In genomic region chr2:34773673-34774072, GRCm38 (mm10) we compare ENCODE assay signal across 8 mouse cellular contexts. TPM values are rescaled to one million over a fixed set of nuclear protein-coding genes. Genes with fewer than 3 reads are reported as not detected.
A peak's percentile ranks its signal among the peaks of the same experiment; 100 is the strongest.
DNase-seq lines count a peak whose midpoint lies in the region; ATAC-seq and TF ChIP-seq lines count a peak whose summit lies in the region.

No protein-coding gene starts in this region.

- H3K4me3 ChIP-seq in heart, embryonic 16.5 days (ENCODE audit: low read length) = peak overlapping the region; percentile 59
- 0 out of 2 replicates have a peak overlapping the region, but pooled peaks have one; percentile 0 for H3K4me3 ChIP-seq in brown adipose tissue, adult 24 weeks (ENCODE audit: insufficient read depth, low read depth, low read length)
- peak overlapping the region; percentile 95; the same call in 1 of the 2 replicates for H3K4me3 ChIP-seq in hindbrain, postnatal 0 days (ENCODE audit: low read length)
- peak overlapping the region; percentile 98; the same call in 1 of the 2 replicates for H3K4me3 ChIP-seq in midbrain, embryonic 16.5 days (ENCODE audit: low read depth, low read length)

- H3K36me3 ChIP-seq in heart, embryonic 16.5 days (ENCODE audit: control insufficient read depth, insufficient read depth) = peaks cover 55% of the 10 kb centered on the region
- H3K36me3 ChIP-seq in hindbrain, postnatal 0 days (ENCODE audit: insufficient read depth, low read length) = peaks cover 36% of the 10 kb centered on the region
- peaks cover 32% of the 10 kb centered on the region for H3K36me3 ChIP-seq in midbrain, embryonic 16.5 days (ENCODE audit: control insufficient read depth, insufficient read depth, low read length)

- 68% methylated on average over 4 of the region's 4 CpGs for WGBS in heart, embryonic 16.5 days
- WGBS in hindbrain, postnatal 0 days = 86% methylated on average over 4 of the region's 4 CpGs
- 92% methylated on average over 4 of the region's 4 CpGs for WGBS in midbrain, embryonic 16.5 days

- peak overlapping the region; percentile 87 for H3K4me2 ChIP-seq in heart, embryonic 16.5 days (ENCODE audit: low read depth, low read length)
- peak overlapping the region; percentile 73 for H3K4me2 ChIP-seq in hindbrain, postnatal 0 days (ENCODE audit: low read depth, low read length)
- peak overlapping the region; percentile 77 for H3K4me2 ChIP-seq in midbrain, embryonic 16.5 days (ENCODE audit: low read length)

- no peak overlapping the region for H3K27ac ChIP-seq in heart, embryonic 16.5 days (ENCODE audit: low read length)
- no peak overlapping the region for H3K27ac ChIP-seq in brown adipose tissue, adult 24 weeks (replicated peaks; ENCODE audit: low read depth, low read length)
- no peak overlapping the region for H3K27ac ChIP-seq in hindbrain, postnatal 0 days
- no peak overlapping the region for H3K27ac ChIP-seq in midbrain, embryonic 16.5 days (ENCODE audit: low read length)

- H3K9me3 ChIP-seq in heart, embryonic 16.5 days (replicated peaks; ENCODE audit: control insufficient read depth, low read length) = no peaks in the 10 kb centered on the region
- H3K9me3 ChIP-seq in hindbrain, postnatal 0 days (ENCODE audit: low read length) = no peaks in the 10 kb centered on the region
- no peaks in the 10 kb centered on the region for H3K9me3 ChIP-seq in midbrain, embryonic 16.5 days (replicated peaks; ENCODE audit: control insufficient read depth, low read length, poor library complexity, severe bottlenecking)

- H3K9ac ChIP-seq in heart, embryonic 16.5 days (ENCODE audit: low read length) = no peak overlapping the region
- H3K9ac ChIP-seq in hindbrain, postnatal 0 days (replicated peaks; ENCODE audit: low read length) = no peak overlapping the region
- H3K9ac ChIP-seq in midbrain, embryonic 16.5 days (ENCODE audit: low read depth, low read length) = no peak overlapping the region

- no peak for ATAC-seq in heart, embryonic 16.5 days (replicated peaks; ENCODE audit: extremely low read depth, insufficient read depth, low FRiP score)
- ATAC-seq in hindbrain, postnatal 0 days = no peak
- ATAC-seq in midbrain, embryonic 16.5 days = no peak
- ATAC-seq in megakaryocyte-erythroid progenitor cell, adult 5-6 weeks (replicated peaks; ENCODE audit: low FRiP score, low TSS enrichment, poor library complexity, severe bottlenecking) = no peak

- H3K4me1 ChIP-seq in heart, embryonic 16.5 days (ENCODE audit: control insufficient read depth, insufficient read depth, low read length) = peaks cover 50% of the 10 kb centered on the region
- peaks cover 11% of the 10 kb centered on the region for H3K4me1 ChIP-seq in brown adipose tissue, adult 24 weeks (ENCODE audit: control insufficient read depth, insufficient read depth, insufficient read length, low read length)
- peaks cover 34% of the 10 kb centered on the region for H3K4me1 ChIP-seq in hindbrain, postnatal 0 days (ENCODE audit: insufficient read depth, low read length)
- H3K4me1 ChIP-seq in midbrain, embryonic 16.5 days (ENCODE audit: control insufficient read depth, insufficient read depth, low read length) = peaks cover 57% of the 10 kb centered on the region

- TF ChIP-seq CTCF in hindbrain, postnatal 0 days (IDR thresholded peaks at IDR 0.05; ENCODE audit: low read depth) = no peak

- DNase-seq in heart, postnatal 4 days = no peak
- DNase-seq in hindbrain, postnatal 0 days (ENCODE audit: low spot score) = no peak
- DNase-seq in T-cell, adult 2 months (ENCODE audit: low spot score) = no peak
- no peak for DNase-seq in urinary bladder, postnatal 10 days (ENCODE audit: low spot score)

- H3K27me3 ChIP-seq in heart, embryonic 16.5 days (ENCODE audit: control insufficient read depth, insufficient read depth, low read length) = no peaks in the 10 kb centered on the region
- H3K27me3 ChIP-seq in hindbrain, postnatal 0 days (ENCODE audit: insufficient read depth, low read length) = no peaks in the 10 kb centered on the region
- no peaks in the 10 kb centered on the region for H3K27me3 ChIP-seq in midbrain, embryonic 16.5 days (ENCODE audit: control insufficient read depth, insufficient read depth, low read depth, low read length)

RNA-seq across cellular contexts. Expression of gene Hspa5, which starts 1.9 kb away (rescaled TPM):
- polyA plus RNA-seq in heart, embryonic 16.5 days (2015; fragmentation: Nextera tagmentation; extraction: Ambion mirVana) = 630 and 742 TPM in 2 replicates
- 100 to 1,000 TPM; 417 to 448 TPM for total RNA-seq in heart, postnatal 4 days (2021)
- 188 and 303 TPM in 2 replicates for polyA plus RNA-seq in brown adipose tissue, adult 24 weeks (2012; ENCODE audit: insufficient read depth, insufficient read length, missing spikeins)
- total RNA-seq in hindbrain, postnatal 0 days (2014; rRNA removed) = 148 and 186 TPM in 2 replicates
- polyA plus RNA-seq in hindbrain, postnatal 0 days (2015; fragmentation: Nextera tagmentation; extraction: Ambion mirVana) = 321 and 322 TPM in 2 replicates
- polyA plus RNA-seq in midbrain, embryonic 16.5 days (2015; fragmentation: Nextera tagmentation; extraction: Ambion mirVana) = 420 and 450 TPM in 2 replicates
- 185 and 219 TPM in 2 replicates for total RNA-seq in megakaryocyte-erythroid progenitor cell, adult 5-6 weeks (2014; fragmentation: Nextera tagmentation)
- 866 and 884 TPM in 2 replicates for total RNA-seq in megakaryocyte-erythroid progenitor cell, adult 5-6 weeks (2017)

RNA-seq across cellular contexts. Expression of gene Gapvd1, which starts 18.6 kb away (rescaled TPM):
- polyA plus RNA-seq in heart, embryonic 16.5 days (2015; fragmentation: Nextera tagmentation; extraction: Ambion mirVana) = 61.2 and 62.7 TPM in 2 replicates
- total RNA-seq in heart, postnatal 4 days (2021) = 10 to 100 TPM; 53.5 to 59.8 TPM
- 18.7 and 22.6 TPM in 2 replicates for polyA plus RNA-seq in brown adipose tissue, adult 24 weeks (2012; ENCODE audit: insufficient read depth, insufficient read length, missing spikeins)
- total RNA-seq in hindbrain, postnatal 0 days (2014; rRNA removed) = 71.2 and 74.0 TPM in 2 replicates
- polyA plus RNA-seq in hindbrain, postnatal 0 days (2015; fragmentation: Nextera tagmentation; extraction: Ambion mirVana) = 79.8 and 80.8 TPM in 2 replicates
- polyA plus RNA-seq in midbrain, embryonic 16.5 days (2015; fragmentation: Nextera tagmentation; extraction: Ambion mirVana) = 107 and 113 TPM in 2 replicates
- 75.3 and 87.5 TPM in 2 replicates for total RNA-seq in megakaryocyte-erythroid progenitor cell, adult 5-6 weeks (2014; fragmentation: Nextera tagmentation)
- total RNA-seq in megakaryocyte-erythroid progenitor cell, adult 5-6 weeks (2017) = 84.3 and 99.7 TPM in 2 replicates

RNA-seq across cellular contexts. Expression of gene Rabepk, which starts 26.0 kb away (rescaled TPM):
- polyA plus RNA-seq in heart, embryonic 16.5 days (2015; fragmentation: Nextera tagmentation; extraction: Ambion mirVana) = 26.3 and 26.9 TPM in 2 replicates
- total RNA-seq in heart, postnatal 4 days (2021) = 10 to 100 TPM; 16.2 to 18.4 TPM
- polyA plus RNA-seq in brown adipose tissue, adult 24 weeks (2012; ENCODE audit: insufficient read depth, insufficient read length, missing spikeins) = 23.2 and 28.2 TPM in 2 replicates
- total RNA-seq in hindbrain, postnatal 0 days (2014; rRNA removed) = 15.8 and 19.0 TPM in 2 replicates
- 28.2 and 28.8 TPM in 2 replicates for polyA plus RNA-seq in hindbrain, postnatal 0 days (2015; fragmentation: Nextera tagmentation; extraction: Ambion mirVana)
- 24.5 and 27.4 TPM in 2 replicates for polyA plus RNA-seq in midbrain, embryonic 16.5 days (2015; fragmentation: Nextera tagmentation; extraction: Ambion mirVana)
- 23.3 and 30.8 TPM in 2 replicates for total RNA-seq in megakaryocyte-erythroid progenitor cell, adult 5-6 weeks (2014; fragmentation: Nextera tagmentation)
- total RNA-seq in megakaryocyte-erythroid progenitor cell, adult 5-6 weeks (2017) = 46.9 and 53.8 TPM in 2 replicates

RNA-seq across cellular contexts. Expression of gene Fbxw2, which starts 52.4 kb away (rescaled TPM):
- 64.5 and 71.1 TPM in 2 replicates for polyA plus RNA-seq in heart, embryonic 16.5 days (2015; fragmentation: Nextera tagmentation; extraction: Ambion mirVana)
- 10 to 100 TPM; 56.9 to 61.8 TPM for total RNA-seq in heart, postnatal 4 days (2021)
- polyA plus RNA-seq in brown adipose tissue, adult 24 weeks (2012; ENCODE audit: insufficient read depth, insufficient read length, missing spikeins) = 55.3 and 59.9 TPM in 2 replicates
- total RNA-seq in hindbrain, postnatal 0 days (2014; rRNA removed) = 94.9 and 112 TPM in 2 replicates
- 111 and 118 TPM in 2 replicates for polyA plus RNA-seq in hindbrain, postnatal 0 days (2015; fragmentation: Nextera tagmentation; extraction: Ambion mirVana)
- polyA plus RNA-seq in midbrain, embryonic 16.5 days (2015; fragmentation: Nextera tagmentation; extraction: Ambion mirVana) = 102 and 106 TPM in 2 replicates
- total RNA-seq in megakaryocyte-erythroid progenitor cell, adult 5-6 weeks (2014; fragmentation: Nextera tagmentation) = 46.3 and 61.9 TPM in 2 replicates
- 73.6 and 75.1 TPM in 2 replicates for total RNA-seq in megakaryocyte-erythroid progenitor cell, adult 5-6 weeks (2017)

RNA-seq across cellular contexts. Expression of gene Gm34653, which starts 59.1 kb away (rescaled TPM):
- not detected in 2 replicates for polyA plus RNA-seq in heart, embryonic 16.5 days (2015; fragmentation: Nextera tagmentation; extraction: Ambion mirVana)
- not detected for total RNA-seq in heart, postnatal 4 days (2021)
- not detected in 2 replicates for polyA plus RNA-seq in brown adipose tissue, adult 24 weeks (2012; ENCODE audit: insufficient read depth, insufficient read length, missing spikeins)
- total RNA-seq in hindbrain, postnatal 0 days (2014; rRNA removed) = 0.16 TPM in 1 of 2 replicates, not detected in the other
- 0.09 TPM in 1 of 2 replicates, not detected in the other for polyA plus RNA-seq in hindbrain, postnatal 0 days (2015; fragmentation: Nextera tagmentation; extraction: Ambion mirVana)
- polyA plus RNA-seq in midbrain, embryonic 16.5 days (2015; fragmentation: Nextera tagmentation; extraction: Ambion mirVana) = not detected in 2 replicates
- total RNA-seq in megakaryocyte-erythroid progenitor cell, adult 5-6 weeks (2014; fragmentation: Nextera tagmentation) = 0.37 and 1.9 TPM in 2 replicates
- not detected in 2 replicates for total RNA-seq in megakaryocyte-erythroid progenitor cell, adult 5-6 weeks (2017)

Comparison
In these comparisons a context has a peak if more than half of its experiments do, and no peak if none do; other contexts are left out.
1. H3K4me3 ChIP-seq: peak in every context shown above with its lines; median percentile 98 in midbrain, embryonic 16.5 days; 95 in hindbrain, postnatal 0 days; 59 in heart, embryonic 16.5 days; 0 in brown adipose tissue, adult 24 weeks.